Mouse (Mus musculus) monocyte, adult 2 months (primary cell): ENCODE measurements at regions not wholly inside any gene's neighbourhood (a gene's known extent, or its start where the extent isn't known, plus 50 kb on each side); places are given as distances from the start of the nearest gene placed in this dataset.

Source experiments
- DNase-seq, 2 experiments: peaks; one replicate each; pipeline ENCODE4 v3.0.0; 2022; ENCODE audit warnings: low spot score in 2 of 2, low read depth in 1 of 2

GRCm38 (mm10) chr17:47069206-47069605, 58.9 kb upstream of the Ubr2 start:
- DNase-seq = no peak

- no peak for DNase-seq
Observed at GRCm38 (mm10) chr17:47065307-47065901, 55.0 kb upstream of the Ubr2 start.

GRCm38 (mm10) chr17:47064592-47065306, 54.4 kb upstream of the Ubr2 start:
- no peak for DNase-seq

GRCm38 (mm10) chr17:47064006-47064405, 53.6 kb upstream of the Ubr2 start:
- DNase-seq = no peak

- no peak for DNase-seq
Observed at GRCm38 (mm10) chr17:47061031-47061620, 50.8 kb upstream of the Ubr2 start.
